Mouse (Mus musculus) lung, adult 2 months (tissue): ENCODE results near the gene Hcrt.

Source experiments
- CTCF ChIP-seq: fragments of 200-500 bp; IDR thresholded peaks from 2 replicates; pipeline ENCODE4 v1.5.1; 2011; ENCODE audit warnings: mild to moderate bottlenecking, low read length, control low read depth; ENCODE audit not compliant: insufficient read depth
- POLR2A ChIP-seq: fragments of 200-500 bp; IDR thresholded peaks from 2 replicates; pipeline ENCODE4 v1.6.1; 2011; ENCODE audit warnings: low read depth, mild to moderate bottlenecking, control low read depth, low read length, borderline replicate concordance; ENCODE audit errors: extremely low read depth

DNA sequence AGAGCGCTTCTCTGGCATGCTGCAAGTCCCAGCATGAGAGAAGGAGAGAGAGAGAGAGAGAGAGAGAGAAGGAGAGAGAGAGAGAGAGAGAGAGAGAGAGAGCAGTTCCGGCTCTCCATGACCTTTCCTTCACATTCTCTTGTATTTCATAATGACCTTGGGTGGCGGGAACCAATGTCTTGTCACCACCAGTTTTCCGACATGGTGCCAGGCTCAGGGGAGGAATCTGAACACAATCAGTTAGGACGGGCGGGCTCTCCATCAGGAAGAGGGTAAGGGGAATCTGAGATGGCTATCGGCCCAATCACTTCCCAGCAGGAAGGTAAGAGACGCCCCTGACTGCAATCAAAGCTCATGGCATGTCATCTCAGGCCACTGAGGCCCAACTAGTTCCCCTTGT lies 17.5 kb upstream of the Hcrt start:
- TF ChIP-seq POLR2A: no peak
- TF ChIP-seq CTCF: no peak
